Mouse (Mus musculus) v-Abl transformed pro-B cells (cell line): ENCODE measurements around the gene Luc7l3.

Experiments
- in situ Hi-C, 2 experiments: fragments of 400-800 bp; cut with MboI; formaldehyde crosslinking; loops; one replicate each; pipeline ENCODE4 v1.15.1; 2025; ENCODE audit not compliant: unreplicated experiment in 2 of 2

The Luc7l3 gene

GRCm38 (mm10) chr11:94339732-94340585 lies 18.2 kb upstream of the Luc7l3 start:
- in situ Hi-C loops = loop anchor here (5.0 to 10.0 kb wide), 3 partner anchors 67 to 145 kb away; partner anchors contain the start of gene Spata20 (in 1 of the 2)

- in situ Hi-C loops = loop anchor here (5.0 to 10.0 kb wide), 3 partner anchors 69 to 146 kb away; partner anchors contain the start of gene Spata20 (in 1 of the 2)
Observed at GRCm38 (mm10) chr11:94338347-94338746, 16.6 kb upstream of the Luc7l3 start.

- in situ Hi-C loops = loop anchor here (5.0 to 10.0 kb wide), 3 partner anchors 71 to 148 kb away; partner anchors contain the start of gene Spata20 (in 1 of the 2)
Observed at GRCm38 (mm10) chr11:94336551-94336950, 14.8 kb upstream of the Luc7l3 start.

GRCm38 (mm10) chr11:94334386-94334968 lies 12.7 kb upstream of the Luc7l3 start:
- in situ Hi-C loops = loop anchor here in 1 of 2 experiments (10.0 kb wide), 1 partner anchor 150 kb away; the partner anchor contains the start of gene Spata20

- in situ Hi-C loops = loop anchor here in 1 of 2 experiments (10.0 kb wide), 1 partner anchor 152 kb away; the partner anchor contains the start of gene Spata20
Observed at GRCm38 (mm10) chr11:94332726-94333125, 10.9 kb upstream of the Luc7l3 start.

GRCm38 (mm10) chr11:94330211-94330610 lies 8.4 kb upstream of the Luc7l3 start:
- in situ Hi-C loops = loop anchor here in 1 of 2 experiments (10.0 kb wide), 1 partner anchor 155 kb away; the partner anchor contains the start of gene Spata20

GRCm38 (mm10) chr11:94329270-94329891 lies 7.6 kb upstream of the Luc7l3 start:
- in situ Hi-C loops = no loop called here

GRCm38 (mm10) chr11:94328644-94329025 lies 6.8 kb upstream of the Luc7l3 start:
- in situ Hi-C loops = no loop called here

GRCm38 (mm10) chr11:94327693-94328643 lies 6.2 kb upstream of the Luc7l3 start, which contains the start of gene Ankrd40:
TSS of gene Ankrd40 (plus strand) at chr11:94328001.
- in situ Hi-C loops = no loop called here

- in situ Hi-C loops = no loop called here
Observed at GRCm38 (mm10) chr11:94326961-94327411, 5.2 kb upstream of the Luc7l3 start.

- in situ Hi-C loops = loop anchor here in 1 of 2 experiments (25.0 kb wide), 1 partner anchor 362 kb away; the partner anchor contains the start of genes Gm20390, Nme1 and Nme2
Observed at GRCm38 (mm10) chr11:94324618-94325017, 2.8 kb upstream of the Luc7l3 start.

- in situ Hi-C loops = loop anchor here in 1 of 2 experiments (25.0 kb wide), 1 partner anchor 361 kb away; the partner anchor contains the start of genes Gm20390, Nme1 and Nme2
Observed at GRCm38 (mm10) chr11:94323271-94323925, 1.6 kb upstream of the Luc7l3 start.

GRCm38 (mm10) chr11:94322636-94323035 lies 848 bp upstream of the Luc7l3 start:
- in situ Hi-C loops = loop anchor here in 1 of 2 experiments (25.0 kb wide), 1 partner anchor 360 kb away; the partner anchor contains the start of genes Gm20390, Nme1 and Nme2

GRCm38 (mm10) chr11:94320969-94321930 lies 538 bp downstream of the Luc7l3 start:
- in situ Hi-C loops = loop anchor here in 1 of 2 experiments (25.0 kb wide), 1 partner anchor 359 kb away; the partner anchor contains the start of genes Gm20390, Nme1 and Nme2

GRCm38 (mm10) chr11:94318056-94318455 lies 3.7 kb downstream of the Luc7l3 start:
- in situ Hi-C loops = loop anchor here in 1 of 2 experiments (25.0 kb wide), 1 partner anchor 356 kb away; the partner anchor contains the start of genes Gm20390, Nme1 and Nme2

GRCm38 (mm10) chr11:94317515-94317914 lies 4.3 kb downstream of the Luc7l3 start:
- in situ Hi-C loops = loop anchor here in 1 of 2 experiments (25.0 kb wide), 1 partner anchor 355 kb away; the partner anchor contains the start of genes Gm20390, Nme1 and Nme2

- in situ Hi-C loops = loop anchor here in 1 of 2 experiments (25.0 kb wide), 1 partner anchor 355 kb away; the partner anchor contains the start of genes Gm20390, Nme1 and Nme2
Observed at GRCm38 (mm10) chr11:94317014-94317413, 4.8 kb downstream of the Luc7l3 start.
